ENCODE assay signal across 8 mouse cellular contexts in genomic region chr6:81660478-81661395, GRCm38 (mm10).
DNase-seq lines count a peak whose midpoint lies in the region; ATAC-seq lines count a peak whose summit lies in the region.

No protein-coding gene starts in this region.

- DNase-seq in adrenal gland, adult 2 months, result peak; percentile 47
- DNase-seq in cerebellum, adult 11-12 months, result peak; percentile 13
- peak; percentile 27 to 35 for DNase-seq in frontal cortex, postnatal 10 days (ENCODE audit: low spot score in 2 of 2)
- peak; percentile 23 to 30 for DNase-seq in layer of hippocampus, postnatal 36 days
- DNase-seq in right cerebral cortex, postnatal 4 days, result peak; percentile 12
- no peak for DNase-seq in gastrocnemius, postnatal 4 days (ENCODE audit: low spot score in 2 of 2)
- DNase-seq in kidney, adult 8-10 months, result no peak

- ATAC-seq in CD4-positive, CD25-positive, alpha-beta regulatory T cell, adult 4 months, result no peak

Comparison
In these comparisons a context has a peak if more than half of its experiments do, and no peak if none do; other contexts are left out.
1. DNase-seq: peak in adrenal gland, adult 2 months (single experiment), cerebellum, adult 11-12 months (single experiment), frontal cortex, postnatal 10 days (2 of 2), layer of hippocampus, postnatal 36 days (2 of 2) and right cerebral cortex, postnatal 4 days (single experiment); none in gastrocnemius, postnatal 4 days (0 of 2) and kidney, adult 8-10 months (0 of 2).